Mouse (Mus musculus) monocyte, adult 5-6 weeks (primary cell): ENCODE data around the gene Slc24a3. TPM values are rescaled to one million over a fixed set of nuclear protein-coding genes. Genes with fewer than 3 reads are reported as not detected.

Source experiments
- ATAC-seq: fragments of 153-309, 156-312 bp; replicated peaks from 2 replicates; pipeline ENCODE4 v1.8.0; 2017; ENCODE audit warnings: mild to moderate bottlenecking; ENCODE audit not compliant: low TSS enrichment, insufficient number of reproducible peaks, severe bottlenecking, poor library complexity, low FRiP score
- total RNA-seq: library from RNA; stranded (forward); fragments of 200-1000, 200-491, 200-594 nt; gene quantifications from 3 replicates; pipeline ENCODE4 v1.2.3, GENCODE M21; 2017

Gene Slc24a3
- total RNA-seq, 1 experiment from 2014 or later: 2.7 TPM

DNA sequence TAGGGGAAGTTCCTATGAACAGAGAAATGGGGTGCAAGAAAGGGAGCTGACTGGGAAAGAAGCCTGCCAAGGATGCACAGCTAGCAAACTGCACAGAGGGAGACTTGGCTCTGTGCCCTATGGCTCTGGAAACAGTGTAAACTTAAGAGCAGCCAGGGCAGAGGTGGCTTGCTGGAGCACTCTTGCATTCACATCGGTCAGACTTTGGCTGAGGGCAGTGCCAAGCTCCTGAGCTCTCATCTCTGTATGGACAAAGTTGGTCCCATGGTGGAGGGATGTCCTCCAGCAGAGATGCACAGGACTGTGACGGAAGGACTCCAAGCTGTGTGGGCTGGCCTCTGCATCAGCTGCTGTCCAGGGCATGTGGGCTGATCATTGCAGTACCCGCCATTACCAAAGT, 516.0 kb downstream of the Slc24a3 start:
- no peak for ATAC-seq

DNA sequence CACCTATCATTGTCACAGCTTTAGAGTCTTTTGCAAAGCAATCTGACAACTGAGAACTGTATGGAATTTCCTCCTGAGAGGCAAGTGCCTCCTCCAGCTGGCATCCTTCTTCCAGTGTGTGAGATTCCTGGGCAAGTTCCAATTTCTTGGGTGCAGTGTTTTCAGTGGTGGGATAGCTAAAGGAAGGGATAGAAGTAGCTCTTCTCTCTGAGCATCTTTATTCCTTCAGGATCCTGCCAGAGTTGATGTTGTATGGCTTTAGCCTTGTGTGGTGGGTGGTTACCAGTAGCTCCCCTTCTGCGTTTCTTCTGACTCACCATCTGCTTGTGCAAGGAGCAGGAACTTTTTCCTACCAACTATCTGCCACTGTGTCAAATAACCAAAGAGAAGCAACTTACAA, 516.6 kb downstream of the Slc24a3 start:
- ATAC-seq: no peak

DNA sequence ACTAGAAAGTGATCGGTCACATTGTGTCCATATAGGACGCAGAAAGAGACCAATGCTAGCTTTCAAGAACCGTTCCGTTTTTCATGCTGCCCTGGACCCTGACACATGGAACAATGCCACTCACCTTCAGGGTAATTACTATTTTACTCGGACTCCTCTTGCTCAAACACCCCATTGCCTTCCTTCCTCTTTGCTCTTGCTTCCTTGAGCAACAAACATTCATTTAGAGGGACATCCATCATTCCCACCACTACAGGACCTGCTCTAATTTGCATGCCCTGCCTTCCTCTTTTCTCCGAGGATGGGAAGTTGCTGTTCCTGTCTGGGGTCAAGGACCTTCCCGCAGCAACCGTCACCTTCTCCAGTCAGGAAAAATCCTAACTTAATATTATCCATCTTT, 517.3 kb downstream of the Slc24a3 start:
- no peak for ATAC-seq

DNA sequence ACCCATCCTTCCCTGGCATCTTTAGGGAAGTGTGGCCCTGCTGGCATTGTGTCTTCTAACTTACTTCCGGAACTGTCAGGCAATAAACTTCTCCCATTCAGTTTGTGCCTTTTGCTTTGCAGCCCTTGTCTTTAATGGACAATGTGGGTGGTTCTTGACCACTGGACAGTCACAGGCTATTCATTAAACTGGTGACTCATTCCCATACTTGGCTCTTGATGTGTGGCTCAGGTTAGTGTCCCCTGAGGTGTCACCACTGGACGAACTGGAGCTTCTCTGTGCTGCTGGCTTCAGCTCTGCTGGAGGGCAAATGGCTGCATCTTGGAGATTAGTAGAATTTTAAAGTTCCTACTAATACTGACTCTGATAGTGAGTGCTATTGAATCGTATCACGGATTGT, 518.5 kb downstream of the Slc24a3 start:
- ATAC-seq: no peak

DNA sequence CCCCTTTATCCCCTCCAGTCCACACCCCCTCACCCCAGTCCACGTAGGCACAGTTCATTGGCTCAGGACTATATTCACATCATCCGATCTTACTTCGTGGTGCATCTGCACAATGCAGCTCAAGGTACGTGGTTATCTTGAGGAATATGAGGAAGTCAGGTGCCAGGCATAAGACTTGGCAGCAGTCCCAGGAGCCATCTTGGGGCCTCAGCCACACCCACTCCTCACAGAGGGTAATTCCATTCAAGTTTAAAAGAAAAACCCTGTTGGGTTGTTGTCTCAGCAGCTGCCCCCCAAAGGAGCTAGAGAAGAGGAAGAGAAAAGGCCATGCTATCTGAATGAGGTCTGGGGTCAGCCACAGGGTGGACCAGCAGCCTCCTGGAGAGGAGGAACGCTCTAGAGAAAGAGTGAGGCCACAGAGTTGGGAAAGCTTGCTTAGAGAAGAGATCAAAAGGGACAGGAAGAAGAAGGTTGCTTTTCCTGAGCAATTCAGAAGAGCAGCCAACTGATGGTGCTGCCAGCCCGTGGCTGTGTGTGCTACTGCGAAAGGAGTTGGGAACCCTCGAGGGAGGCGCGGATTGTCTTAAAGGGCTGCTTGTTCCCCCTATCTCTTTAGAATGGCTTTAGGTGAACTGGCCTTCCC, 523.9 kb downstream of the Slc24a3 start:
- ATAC-seq: no peak
